Mouse (Mus musculus) embryonic fibroblast, embryonic 13.5 days (primary cell): ENCODE measurements around the gene Aldh3b3.
A peak's percentile ranks its signal among the peaks of the same experiment; 100 is the strongest.

Source experiments
- CTCF ChIP-seq: IDR thresholded peaks from 2 replicates; pipeline ENCODE4 v1.5.1; 2011; ENCODE audit warnings: mild to moderate bottlenecking, control low read depth, low read length, moderate library complexity, borderline replicate concordance; ENCODE audit not compliant: insufficient read depth
- POLR2A ChIP-seq: IDR thresholded peaks from 2 replicates; pipeline ENCODE4 v1.6.1; 2011; ENCODE audit warnings: low read depth, mild to moderate bottlenecking, control low read depth, low read length, moderate library complexity

- TF ChIP-seq CTCF = peak; percentile 58; the same call in 1 of the 2 replicates
- no peak for TF ChIP-seq POLR2A
Measured at GRCm38 (mm10) chr19:4018743-4019583, 60.5 kb downstream of the Aldh3b3 start.
